Comparison of ENCODE assay signal across 29 mouse cellular contexts in the genomic region with DNA sequence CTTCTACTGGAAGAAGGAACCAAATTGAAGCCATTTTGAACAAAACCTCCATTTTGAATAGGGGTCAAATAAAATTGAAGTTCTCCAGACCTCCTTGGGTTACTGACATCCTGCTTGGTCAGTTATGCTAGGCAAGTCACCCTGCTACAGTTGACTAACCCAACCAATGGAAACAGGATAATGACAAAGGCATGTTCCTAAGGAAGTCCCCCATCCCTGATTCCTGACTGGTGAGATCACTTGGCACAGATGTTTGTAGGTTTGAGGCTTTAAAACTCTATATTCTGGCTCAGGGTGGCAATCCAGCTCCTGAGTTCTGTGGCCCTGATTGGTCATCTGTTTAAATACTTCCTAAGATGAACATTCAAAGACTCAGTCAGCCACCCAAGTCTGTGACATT. TPM values are rescaled to one million over a fixed set of nuclear protein-coding genes. Genes with fewer than 3 reads are reported as not detected.
DNase-seq lines count a peak whose midpoint lies in the region; ATAC-seq lines count a peak whose summit lies in the region.
"Had no signal": no experiment of that assay in that cellular context is flagged by ENCODE, and none has a peak within 500 bp of the region (broad histone marks: within the 10 kb centered on the region; RNA-seq: fewer than 3 reads in every experiment).

No protein-coding gene starts in this region.

- H3K9me3 ChIP-seq in midbrain, embryonic 15.5 days = no peaks in the 10 kb centered on the region
- H3K9me3 ChIP-seq: forebrain, embryonic 12.5 days; forebrain, embryonic 15.5 days; heart, embryonic 10.5 days; heart, embryonic 13.5 days had no signal

- no peak overlapping the region for H3K27ac ChIP-seq in midbrain, embryonic 15.5 days
- H3K27ac ChIP-seq: forebrain, embryonic 12.5 days; forebrain, embryonic 15.5 days; heart, adult 2 months; heart, embryonic 10.5 days; heart, embryonic 13.5 days; hindbrain, embryonic 14.5 days; hindbrain, postnatal 0 days had no signal

- no peaks in the 10 kb centered on the region for H3K36me3 ChIP-seq in midbrain, embryonic 15.5 days (replicated peaks)
- H3K36me3 ChIP-seq: forebrain, embryonic 12.5 days; forebrain, embryonic 15.5 days had no signal

- no peak overlapping the region for H3K9ac ChIP-seq in midbrain, embryonic 15.5 days
- H3K9ac ChIP-seq: forebrain, embryonic 12.5 days; forebrain, embryonic 15.5 days; heart, embryonic 13.5 days; hindbrain, embryonic 14.5 days had no signal

- no peak for ATAC-seq in midbrain, embryonic 15.5 days (replicated peaks)
- ATAC-seq: CD4-positive, CD25-positive, alpha-beta regulatory T cell, adult 4 months; forebrain, embryonic 15.5 days; hindbrain, postnatal 0 days; inflammation-experienced regulatory T-cells, adult 6 months; intestine, embryonic 16.5 days had no signal

- H3K4me1 ChIP-seq in midbrain, embryonic 15.5 days = peaks cover 10% of the 10 kb centered on the region

- DNase-seq in 3134 (ENCODE audit: extremely low read depth, insufficient read length, low spot score) = peak; percentile 74
- DNase-seq in 416B (ENCODE audit: low read depth) = peak; percentile 16
- peak; percentile 75 for DNase-seq in NIH3T3 (ENCODE audit: low read depth)
- DNase-seq in fibroblast of lung, adult 2 months (ENCODE audit: low read depth) = peak; percentile 25
- DNase-seq in frontal cortex, adult 2 months (ENCODE audit: extremely low spot score in 1 of 2, low spot score in 1 of 2) = no peak
- no peak for DNase-seq in right cerebral cortex, postnatal 36 days (ENCODE audit: low spot score in 2 of 2)
- DNase-seq: adrenal gland, adult 8-10 months; adrenal gland, postnatal 25 days; B cell, adult 2 months; cerebellum, adult 11-12 months; cerebellum, adult 8-10 months; cerebellum, postnatal 10 days; cerebellum, postnatal 36 days; embryo, embryonic 11 days; gastrocnemius, postnatal 10 days; gastrocnemius, postnatal 36 days; heart, adult 2 months; heart, postnatal 14 days; heart, postnatal 4 days had no signal

- no peak overlapping the region for H3K4me3 ChIP-seq in midbrain, embryonic 15.5 days
- H3K4me3 ChIP-seq: forebrain, embryonic 12.5 days; forebrain, embryonic 15.5 days; heart, adult 2 months; heart, embryonic 10.5 days; heart, embryonic 13.5 days had no signal

- no peaks in the 10 kb centered on the region for H3K27me3 ChIP-seq in midbrain, embryonic 15.5 days (replicated peaks)
- H3K27me3 ChIP-seq: forebrain, embryonic 12.5 days; forebrain, embryonic 15.5 days; heart, embryonic 13.5 days had no signal

- no peak overlapping the region for H3K4me2 ChIP-seq in midbrain, embryonic 15.5 days
- H3K4me2 ChIP-seq: forebrain, embryonic 12.5 days; forebrain, embryonic 15.5 days; heart, embryonic 13.5 days; hindbrain, embryonic 14.5 days had no signal

RNA-seq across cellular contexts. Expression of gene Nfu1, which starts 3.5 kb away (rescaled TPM):
- 110 and 130 TPM in 2 replicates for polyA plus RNA-seq in frontal cortex, adult 2 months (2012; rRNA removed)
- 127 and 129 TPM in 2 replicates for polyA plus RNA-seq in midbrain, embryonic 15.5 days (2015; fragmentation: Nextera tagmentation; extraction: Ambion mirVana)

RNA-seq across cellular contexts. Expression of gene Gfpt1, which starts 37.1 kb away (rescaled TPM):
- 25.5 and 29.4 TPM in 2 replicates for polyA plus RNA-seq in frontal cortex, adult 2 months (2012; rRNA removed)
- polyA plus RNA-seq in midbrain, embryonic 15.5 days (2015; fragmentation: Nextera tagmentation; extraction: Ambion mirVana) = 25.0 and 27.7 TPM in 2 replicates

Comparison
In these comparisons a context has a peak if more than half of its experiments do, and no peak if none do; other contexts are left out.
1. DNase-seq: peak in 3134 (single experiment), 416B (single experiment), NIH3T3 (single experiment) and fibroblast of lung, adult 2 months (single experiment); none in frontal cortex, adult 2 months (0 of 2) and right cerebral cortex, postnatal 36 days (0 of 2).